Mouse (Mus musculus) lung, embryonic 15.5 days (tissue): ENCODE measurements at regions not wholly inside any gene's neighbourhood (a gene's known extent, or its start where the extent isn't known, plus 50 kb on each side); places are given as distances from the start of the nearest gene placed in this dataset.

Source experiments
- ATAC-seq: fragments of 200-750 bp; cut with Nextera tagmentation; 2 replicates; pipeline ENCODE4 v1.8.0; 2017; ENCODE audit warnings: moderate number of reproducible peaks, borderline replicate concordance; ENCODE audit not compliant: low FRiP score, low TSS enrichment; ENCODE audit errors: extremely low read depth
- H3K27ac ChIP-seq: fragments of 300-500 bp; sonication (generic); 2 replicates; pipeline ENCODE4 v1.5.1; 2015; ENCODE audit warnings: moderate library complexity, mild to moderate bottlenecking, inconsistent platforms
- H3K27me3 ChIP-seq: fragments of 300-500 bp; sonication (generic); 2 replicates; pipeline ENCODE4 v1.6.1; 2015; ENCODE audit warnings: inconsistent platforms
- H3K36me3 ChIP-seq: fragments of 300-500 bp; sonication (generic); 2 replicates; pipeline ENCODE4 v1.6.1; 2015; ENCODE audit warnings: inconsistent platforms
- H3K4me1 ChIP-seq: fragments of 300-500 bp; sonication (generic); 2 replicates; pipeline ENCODE4 v1.6.1; 2015; ENCODE audit warnings: inconsistent platforms
- H3K4me2 ChIP-seq: fragments of 300-500 bp; sonication (generic); 2 replicates; pipeline ENCODE4 v1.6.1; 2015; ENCODE audit warnings: inconsistent platforms, mild to moderate bottlenecking, moderate library complexity
- H3K4me3 ChIP-seq: fragments of 300-500 bp; sonication (generic); 2 replicates; pipeline ENCODE4 v1.5.1; 2015; ENCODE audit warnings: mild to moderate bottlenecking, inconsistent platforms
- H3K9ac ChIP-seq: fragments of 300-500 bp; sonication (generic); 2 replicates; pipeline ENCODE4 v1.6.1; 2015; ENCODE audit warnings: inconsistent platforms
- H3K9me3 ChIP-seq: fragments of 300-500 bp; sonication (generic); 2 replicates; pipeline ENCODE4 v1.6.1; 2016; ENCODE audit warnings: inconsistent platforms
- WGBS: fragments of 180-500 bp; shearing (Covaris S2); methylation state at CpG from one replicate; pipeline ENCODE4 v1.1.7; 2015; 5-methylcytosine and 5-hydroxymethylcytosine counted together

DNA sequence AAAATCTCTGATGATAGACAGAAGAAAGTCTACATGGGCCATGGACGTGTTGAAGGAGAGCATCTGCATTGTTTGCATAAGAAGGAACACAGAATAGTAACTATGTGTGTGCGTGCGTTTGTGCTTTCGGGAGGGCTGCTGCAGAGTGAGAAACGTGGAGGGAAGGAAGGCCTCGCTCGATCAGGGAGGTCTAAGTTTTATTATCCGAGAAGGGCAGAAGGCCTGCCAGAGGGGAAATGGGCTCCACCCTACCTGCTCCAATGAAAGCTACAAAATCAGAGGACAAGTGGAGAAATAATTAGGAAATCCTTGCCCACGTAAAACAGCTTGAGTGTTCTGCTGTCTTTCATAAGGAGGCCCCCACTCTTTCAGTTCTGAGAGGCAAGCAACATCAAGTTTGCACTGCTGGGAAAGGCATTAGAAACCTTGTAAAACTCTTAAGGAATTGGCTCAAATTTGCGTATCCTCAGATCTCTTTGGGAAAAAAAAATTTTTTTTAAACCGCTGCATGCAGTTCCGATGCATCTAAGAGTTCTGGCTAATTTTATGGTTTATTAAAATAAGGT, 261.7 kb upstream of the Prickle1 start:
- no peaks in the 10 kb centered on the region for H3K4me1 ChIP-seq
- H3K9me3 ChIP-seq: no peaks in the 10 kb centered on the region
- H3K27ac ChIP-seq: no peak overlapping the region
- no peak overlapping the region for H3K9ac ChIP-seq
- no peaks in the 10 kb centered on the region for H3K27me3 ChIP-seq
- no peaks in the 10 kb centered on the region for H3K36me3 ChIP-seq
- ATAC-seq: no peak
- WGBS: 82% methylated on average over 12 of the region's 12 CpGs
- no peak overlapping the region for H3K4me2 ChIP-seq
- H3K4me3 ChIP-seq: no peak overlapping the region

DNA sequence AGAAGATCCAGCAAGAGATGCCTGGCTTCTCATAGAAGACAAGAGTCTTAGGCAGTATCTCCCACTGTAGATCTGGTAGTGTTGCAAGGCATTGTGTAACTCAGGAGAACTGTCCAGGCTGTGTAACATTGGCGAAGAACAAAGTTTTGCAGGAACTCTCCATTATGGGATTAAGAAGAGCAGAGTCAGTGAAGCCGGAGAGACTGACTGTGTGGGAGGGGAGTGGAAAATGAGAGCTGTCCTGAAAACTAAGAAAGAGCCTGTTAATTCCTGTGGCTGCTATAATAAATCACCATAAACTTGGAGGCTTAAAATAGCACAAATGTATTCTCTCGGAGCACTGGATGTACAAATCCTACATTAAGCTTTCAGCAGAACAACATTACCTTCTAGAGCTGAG, 257.5 kb upstream of the Prickle1 start:
- Histone ChIP-seq H3K27ac (no peak overlapping the region), H3K4me2 (no peak overlapping the region), H3K36me3 (no peaks in the 10 kb centered on the region), H3K9me3 (no peaks in the 10 kb centered on the region), H3K9ac (no peak overlapping the region), H3K4me3 (no peak overlapping the region), H3K4me1 (no peaks in the 10 kb centered on the region), H3K27me3 (no peaks in the 10 kb centered on the region)
- WGBS: 59% methylated on average over 3 of the region's 3 CpGs
- no peak for ATAC-seq

DNA sequence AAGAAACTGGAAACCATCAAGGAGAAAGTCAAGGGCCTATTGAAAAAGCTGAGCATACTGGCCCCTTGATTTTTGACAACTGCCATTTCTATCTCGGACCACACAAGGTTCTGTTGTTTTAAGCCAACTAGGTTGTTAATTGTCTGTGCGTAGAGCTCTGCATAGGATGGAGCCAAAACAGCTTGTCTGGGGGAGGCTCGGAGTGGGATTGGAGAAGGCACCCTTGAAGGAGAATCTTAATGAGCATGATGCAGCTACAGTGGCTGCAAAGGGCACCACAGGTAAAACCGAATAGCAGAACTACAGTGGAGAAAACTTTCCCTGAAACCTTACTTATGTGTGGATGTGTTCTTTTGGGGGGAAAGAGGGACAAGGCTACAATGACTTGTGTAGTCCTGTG, 256.4 kb upstream of the Prickle1 start:
- WGBS: 91% methylated on average over 4 of the region's 4 CpGs
- Histone ChIP-seq H3K4me2 (no peak overlapping the region), H3K9ac (no peak overlapping the region), H3K9me3 (no peaks in the 10 kb centered on the region), H3K4me3 (no peak overlapping the region), H3K36me3 (no peaks in the 10 kb centered on the region), H3K27me3 (no peaks in the 10 kb centered on the region), H3K27ac (no peak overlapping the region), H3K4me1 (no peaks in the 10 kb centered on the region)
- no peak for ATAC-seq

DNA sequence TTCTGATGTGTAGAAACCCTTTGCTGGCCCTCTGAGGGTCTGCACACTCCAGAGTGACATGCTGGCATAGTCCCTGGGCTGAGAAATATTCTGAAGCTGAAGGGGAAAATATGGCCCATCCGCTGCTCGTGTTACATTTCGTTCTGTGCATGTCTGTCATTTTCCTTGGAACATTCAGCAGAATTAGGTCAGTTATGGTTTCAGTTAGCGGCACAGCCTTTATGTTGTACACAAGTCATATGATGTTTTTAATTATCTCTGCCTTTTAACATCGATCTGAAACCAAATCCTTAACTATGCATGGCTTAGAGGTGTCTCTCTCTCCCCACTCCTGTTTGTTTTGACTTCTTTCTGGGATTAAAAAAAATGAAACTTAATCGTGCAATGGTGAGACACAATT, 254.7 kb upstream of the Prickle1 start:
- H3K36me3 ChIP-seq: no peaks in the 10 kb centered on the region
- ATAC-seq: no peak
- WGBS: 68% methylated on average over 6 of the region's 6 CpGs
- no peaks in the 10 kb centered on the region for H3K4me1 ChIP-seq
- no peaks in the 10 kb centered on the region for H3K9me3 ChIP-seq
- no peak overlapping the region for H3K27ac ChIP-seq
- H3K4me3 ChIP-seq: no peak overlapping the region
- H3K9ac ChIP-seq: no peak overlapping the region
- H3K27me3 ChIP-seq: no peaks in the 10 kb centered on the region
- H3K4me2 ChIP-seq: no peak overlapping the region

DNA sequence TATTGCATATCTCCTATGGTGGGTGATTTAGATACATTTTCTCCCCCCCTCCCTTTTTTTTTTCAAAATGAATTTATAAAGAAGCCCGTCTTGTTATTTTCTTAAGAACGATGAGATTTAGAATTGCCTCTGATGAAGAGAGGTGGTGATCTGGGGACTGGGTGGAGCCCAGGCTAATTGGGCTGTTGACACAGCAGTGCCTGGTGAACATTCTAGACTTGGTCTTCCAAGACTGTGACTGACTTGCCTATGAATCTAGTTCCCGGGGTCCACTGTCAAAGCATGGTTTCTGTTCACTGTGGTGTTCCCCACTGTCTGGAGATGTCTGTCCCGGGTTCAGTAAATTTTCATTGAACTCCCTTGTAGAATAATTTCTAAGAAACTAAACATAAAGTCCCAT, 253.1 kb upstream of the Prickle1 start:
- no peak overlapping the region for H3K4me3 ChIP-seq
- H3K4me2 ChIP-seq: no peak overlapping the region
- no peaks in the 10 kb centered on the region for H3K9me3 ChIP-seq
- H3K4me1 ChIP-seq: no peaks in the 10 kb centered on the region
- H3K27ac ChIP-seq: no peak overlapping the region
- H3K27me3 ChIP-seq: no peaks in the 10 kb centered on the region
- no peaks in the 10 kb centered on the region for H3K36me3 ChIP-seq
- no peak for ATAC-seq
- H3K9ac ChIP-seq: no peak overlapping the region
- WGBS: 82% methylated on average over 4 of the region's 4 CpGs

DNA sequence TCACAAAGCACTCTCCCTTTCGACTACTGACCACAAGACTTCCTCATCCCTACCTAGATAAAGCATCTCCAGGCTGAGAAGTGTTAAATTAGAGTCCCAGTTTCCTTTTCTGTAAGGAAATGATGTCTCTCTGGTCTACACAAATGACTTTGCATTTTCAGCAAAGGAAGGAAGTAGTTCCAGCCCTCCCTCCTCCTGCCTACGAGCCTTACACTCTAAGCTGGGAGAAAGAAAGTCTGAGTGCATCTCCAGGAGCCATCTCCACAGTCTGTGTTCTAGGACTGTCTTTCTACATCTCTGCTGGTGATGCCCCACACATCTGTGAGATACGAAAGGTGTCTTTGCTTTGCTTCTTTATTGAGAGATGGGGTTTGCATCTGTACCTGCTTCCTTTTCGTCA, 251.1 kb upstream of the Prickle1 start:
- no peaks in the 10 kb centered on the region for H3K4me1 ChIP-seq
- no peaks in the 10 kb centered on the region for H3K27me3 ChIP-seq
- no peak overlapping the region for H3K9ac ChIP-seq
- no peak overlapping the region for H3K4me3 ChIP-seq
- no peaks in the 10 kb centered on the region for H3K9me3 ChIP-seq
- no peaks in the 10 kb centered on the region for H3K36me3 ChIP-seq
- no peak overlapping the region for H3K27ac ChIP-seq
- WGBS: 81% methylated on average over 4 of the region's 4 CpGs
- H3K4me2 ChIP-seq: no peak overlapping the region
- ATAC-seq: no peak

DNA sequence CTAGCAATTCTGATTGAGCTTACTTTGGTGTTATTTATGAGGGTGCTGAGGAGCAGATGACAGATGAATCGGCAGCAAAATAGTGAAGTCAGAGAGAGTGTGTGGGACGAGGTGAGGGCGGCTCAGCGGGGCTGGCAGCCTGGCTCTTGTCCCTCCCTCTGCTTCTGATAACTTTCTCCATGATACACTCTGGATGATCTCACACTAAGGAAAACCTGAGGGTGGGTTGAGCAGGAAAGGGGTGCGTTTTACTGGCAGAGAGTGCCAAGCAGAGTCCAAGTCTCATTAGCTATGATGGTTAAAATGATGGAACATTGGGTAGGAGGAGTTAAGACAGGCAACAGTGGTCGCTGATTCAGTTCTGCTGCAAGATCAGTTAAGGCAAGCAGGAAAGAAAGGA, 250.1 kb upstream of the Prickle1 start:
- H3K4me2 ChIP-seq: no peak overlapping the region
- H3K4me3 ChIP-seq: no peak overlapping the region
- H3K36me3 ChIP-seq: no peaks in the 10 kb centered on the region
- no peaks in the 10 kb centered on the region for H3K9me3 ChIP-seq
- ATAC-seq: 0 out of 2 replicates have a peak, but pooled peaks have one; percentile 11
- no peaks in the 10 kb centered on the region for H3K4me1 ChIP-seq
- H3K9ac ChIP-seq: no peak overlapping the region
- no peak overlapping the region for H3K27ac ChIP-seq
- WGBS: 41% methylated on average over 6 of the region's 6 CpGs
- no peaks in the 10 kb centered on the region for H3K27me3 ChIP-seq

DNA sequence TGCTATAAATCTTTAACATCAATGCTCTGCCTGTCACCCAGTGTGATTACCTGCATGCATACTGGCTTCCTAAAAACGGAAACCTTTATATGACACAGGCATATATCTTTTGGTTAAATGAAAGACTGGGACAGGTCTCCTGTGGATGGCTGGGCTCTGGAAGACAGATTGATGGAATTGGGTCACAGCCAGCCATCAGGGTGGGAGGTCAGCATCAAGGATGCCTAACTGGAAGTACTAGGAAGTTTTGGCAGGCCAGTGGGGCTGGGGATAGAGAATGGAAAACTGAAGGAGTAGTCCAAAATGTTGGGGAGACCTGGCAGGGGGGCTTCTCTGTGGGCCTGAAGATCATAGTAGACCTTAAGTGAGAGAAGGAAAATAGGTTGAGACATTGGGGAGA, 237.3 kb upstream of the Prickle1 start:
- H3K27me3 ChIP-seq: no peaks in the 10 kb centered on the region

DNA sequence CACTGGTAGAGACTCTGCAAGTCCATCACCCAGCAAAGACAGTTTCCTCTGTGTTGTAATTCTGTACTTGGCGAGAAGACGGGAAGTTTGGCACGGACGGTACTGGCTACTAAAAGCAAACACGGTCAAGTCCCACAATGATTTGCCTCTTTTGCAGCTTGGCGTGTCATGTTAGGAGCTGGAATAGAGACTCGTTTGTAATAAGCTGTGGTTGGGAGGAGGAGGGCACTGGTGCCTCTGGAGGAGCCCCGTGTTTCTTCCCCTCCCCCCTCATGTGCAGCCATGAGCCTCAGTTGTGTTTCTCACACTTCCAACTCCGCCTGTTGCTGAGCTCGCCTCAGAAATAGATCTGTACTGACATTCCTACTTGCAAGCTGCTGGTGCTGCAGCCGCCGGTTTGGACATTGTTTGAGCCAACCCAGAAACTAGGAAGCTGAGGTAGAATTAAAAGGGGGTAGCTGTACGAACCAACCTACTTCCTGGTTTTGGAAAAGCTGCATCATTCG, 236.8 kb upstream of the Prickle1 start:
- Histone ChIP-seq H3K4me1 (peaks cover 10% of the 10 kb centered on the region; the same call in 1 of the 2 replicates), H3K4me3 (no peak overlapping the region), H3K4me2 (peak overlapping the region; percentile 23), H3K9ac (no peak overlapping the region), H3K9me3 (no peaks in the 10 kb centered on the region), H3K36me3 (no peaks in the 10 kb centered on the region), H3K27ac (peak overlapping the region; percentile 52), H3K27me3 (no peaks in the 10 kb centered on the region)
- ATAC-seq: peak; percentile 72
- WGBS: 40% methylated on average over 14 of the region's 14 CpGs

More for the DNA sequence above, 237.3 kb upstream of the Prickle1 start:
- no peak for ATAC-seq
- H3K9ac ChIP-seq: no peak overlapping the region
- 72% methylated on average over 1 of the region's 1 CpGs for WGBS
- H3K36me3 ChIP-seq: no peaks in the 10 kb centered on the region
- no peak overlapping the region; the same call in 1 of the 2 replicates for H3K4me2 ChIP-seq
- no peaks in the 10 kb centered on the region for H3K9me3 ChIP-seq
- H3K4me1 ChIP-seq: peaks cover 10% of the 10 kb centered on the region; the same call in 1 of the 2 replicates
- H3K4me3 ChIP-seq: no peak overlapping the region
- H3K27ac ChIP-seq: no peak overlapping the region

DNA sequence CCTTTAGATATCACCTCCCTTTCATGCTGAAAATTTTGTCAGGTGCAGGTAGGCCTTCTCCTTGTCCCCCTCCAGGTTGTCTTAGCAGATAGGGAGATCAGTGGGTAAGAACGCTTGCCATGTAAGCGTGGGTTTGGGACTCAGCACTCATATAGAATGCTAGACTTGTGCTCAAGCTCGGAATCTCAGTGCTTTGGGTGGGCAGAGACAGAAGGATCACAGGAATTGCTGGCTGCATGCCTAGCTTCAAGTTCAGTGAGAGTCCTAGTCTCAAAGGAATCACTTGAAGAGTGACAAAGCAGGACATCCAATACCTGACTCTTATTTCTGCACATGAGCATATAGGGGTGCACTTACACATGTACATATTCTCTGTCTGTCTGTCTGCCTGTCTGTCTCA, 235.5 kb upstream of the Prickle1 start:
- no peaks in the 10 kb centered on the region for H3K27me3 ChIP-seq
- no peak overlapping the region for H3K27ac ChIP-seq
- 81% methylated on average over 3 of the region's 3 CpGs for WGBS
- H3K4me2 ChIP-seq: no peak overlapping the region
- H3K4me3 ChIP-seq: no peak overlapping the region
- H3K36me3 ChIP-seq: no peaks in the 10 kb centered on the region
- no peaks in the 10 kb centered on the region for H3K9me3 ChIP-seq
- H3K9ac ChIP-seq: no peak overlapping the region
- no peak for ATAC-seq
- H3K4me1 ChIP-seq: peaks cover 10% of the 10 kb centered on the region; the same call in 1 of the 2 replicates

DNA sequence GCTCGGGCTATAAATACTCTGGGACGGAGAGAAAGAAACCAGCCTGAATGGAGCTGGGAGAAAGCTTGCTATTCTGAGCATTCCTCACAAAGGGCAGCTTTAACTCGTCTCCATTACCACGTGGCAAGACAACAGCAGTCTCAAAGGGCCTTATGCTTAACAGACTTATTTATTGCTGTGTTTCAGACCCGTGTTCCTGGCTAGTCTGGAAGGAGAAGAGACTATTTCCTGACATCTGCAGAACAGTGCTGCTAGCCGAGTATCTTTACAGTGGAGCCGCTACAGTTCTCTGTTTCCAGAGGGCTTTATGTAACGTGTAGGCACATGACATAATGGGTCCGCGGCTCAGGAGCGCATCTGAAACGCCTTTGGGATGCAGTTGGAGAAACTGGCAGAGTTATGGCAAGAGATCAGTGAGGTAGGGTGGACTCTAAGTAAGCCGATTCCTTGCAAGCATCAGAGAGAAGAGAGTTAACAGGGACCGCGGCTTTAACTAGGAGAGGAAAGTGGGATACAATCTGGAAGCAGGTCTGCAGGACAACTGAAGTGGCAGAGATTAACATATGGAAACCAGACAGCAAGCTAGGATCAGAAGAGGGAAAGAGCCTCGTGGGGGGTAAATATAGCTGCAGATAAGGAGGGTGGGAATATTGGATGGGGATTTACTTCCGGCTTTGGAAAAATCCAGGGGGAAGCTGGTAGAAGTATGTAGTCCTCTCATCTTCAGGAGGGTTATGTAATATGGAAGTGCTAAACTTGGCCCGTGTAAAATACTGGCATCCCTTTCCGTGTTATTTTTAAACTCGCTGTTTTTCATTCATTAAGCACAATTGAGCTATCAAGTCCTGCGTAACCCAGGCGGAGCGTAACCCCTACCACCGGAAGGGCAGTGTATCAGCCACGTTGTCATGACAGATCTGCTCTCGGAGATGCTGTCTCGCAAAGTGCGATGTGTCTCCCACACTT, 229.3 kb upstream of the Prickle1 start:
- H3K27me3 ChIP-seq: no peaks in the 10 kb centered on the region
- no peaks in the 10 kb centered on the region for H3K9me3 ChIP-seq
- H3K4me1 ChIP-seq: peaks cover 17% of the 10 kb centered on the region
- H3K36me3 ChIP-seq: no peaks in the 10 kb centered on the region
- no peak overlapping the region for H3K4me3 ChIP-seq
- no peak overlapping the region for H3K9ac ChIP-seq
- 32% methylated on average over 28 of the region's 28 CpGs for WGBS
- peak; percentile 89 for ATAC-seq
- peak overlapping the region; percentile 42 for H3K4me2 ChIP-seq
- H3K27ac ChIP-seq: peak overlapping the region; percentile 54

DNA sequence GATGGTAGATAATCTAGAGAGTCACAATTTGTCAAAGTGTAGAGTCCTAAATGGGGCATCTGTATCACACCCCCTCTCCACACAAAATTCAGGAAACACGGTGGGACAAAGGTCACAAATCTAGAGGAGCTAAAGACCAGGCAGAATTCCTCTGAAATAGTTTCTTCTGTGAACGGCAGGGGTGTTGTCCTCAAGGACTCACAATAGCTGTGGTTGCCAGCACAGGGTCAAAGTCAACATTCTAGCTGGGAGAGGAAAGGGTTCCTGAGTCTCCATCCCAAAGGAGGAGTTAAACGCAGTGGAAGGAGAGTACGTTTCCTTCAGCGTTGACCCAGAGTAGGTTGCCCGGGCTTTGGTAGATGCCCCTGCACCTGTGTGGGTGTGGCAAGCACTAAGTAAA, 225.5 kb upstream of the Prickle1 start:
- WGBS: 44% methylated on average over 6 of the region's 6 CpGs
- H3K9me3 ChIP-seq: no peaks in the 10 kb centered on the region

More for the DNA sequence above, 225.5 kb upstream of the Prickle1 start:
- Histone ChIP-seq H3K9ac (no peak overlapping the region), H3K27me3 (no peaks in the 10 kb centered on the region), H3K36me3 (no peaks in the 10 kb centered on the region), H3K27ac (no peak overlapping the region), H3K4me1 (peaks cover 17% of the 10 kb centered on the region), H3K4me2 (no peak overlapping the region), H3K4me3 (no peak overlapping the region)
- ATAC-seq: no peak
